Comparison of ENCODE assay signal across 8 mouse cellular contexts in genomic region chr12:108327889-108328491, GRCm38 (mm10). TPM values are rescaled to one million over a fixed set of nuclear protein-coding genes. Genes with fewer than 3 reads are reported as not detected.
A peak's percentile ranks its signal among the peaks of the same experiment; 100 is the strongest.
DNase-seq lines count a peak whose midpoint lies in the region; ATAC-seq and TF ChIP-seq lines count a peak whose summit lies in the region.

No protein-coding gene starts in this region.

- H3K4me3 ChIP-seq in kidney, adult 2 months (ENCODE audit: insufficient read depth, low read depth, low read length), result no peak overlapping the region
- H3K4me3 ChIP-seq in cortical plate, adult 2 months (ENCODE audit: insufficient read depth, low read length), result peak overlapping the region; percentile 42
- H3K4me3 ChIP-seq in midbrain, embryonic 13.5 days (replicated peaks), result peak overlapping the region; percentile 45

- 2% methylated on average over 66 of the region's 66 CpGs for WGBS in kidney, adult 2 months
- 4% methylated on average over 64 of the region's 66 CpGs for WGBS in midbrain, embryonic 13.5 days

- ATAC-seq in granulocyte monocyte progenitor cell, adult 5-6 weeks (replicated peaks; ENCODE audit: poor library complexity, severe bottlenecking), result peak; percentile 36
- peak; percentile 48 for ATAC-seq in midbrain, embryonic 13.5 days

- H3K9me3 ChIP-seq in midbrain, embryonic 13.5 days, result no peaks in the 10 kb centered on the region

- peak overlapping the region; percentile 62 for H3K4me2 ChIP-seq in midbrain, embryonic 13.5 days (replicated peaks)

- H3K27ac ChIP-seq in kidney, adult 2 months (ENCODE audit: insufficient read depth, low read depth, low read length), result no peak overlapping the region
- peak overlapping the region; percentile 22; the same call in 1 of the 2 replicates for H3K27ac ChIP-seq in cortical plate, adult 2 months (ENCODE audit: insufficient read depth, low read length)
- H3K27ac ChIP-seq in midbrain, embryonic 13.5 days, result no peak overlapping the region

- peak overlapping the region; percentile 65 for H3K9ac ChIP-seq in midbrain, embryonic 13.5 days (replicated peaks)

- no peak for TF ChIP-seq CTCF in kidney, adult 2 months (conservative IDR thresholded peaks at IDR 0.05; ENCODE audit: insufficient read depth, insufficient read length, low read depth, low read length)
- TF ChIP-seq CTCF in cortical plate, adult 2 months (IDR thresholded peaks at IDR 0.05; ENCODE audit: extremely low read depth, insufficient read depth, low read length), result no peak

- TF ChIP-seq POLR2A in kidney, adult 2 months (IDR thresholded peaks at IDR 0.05; ENCODE audit: low read depth, low read length), result no peak
- peak; percentile 69; the same call in 1 of the 2 replicates for TF ChIP-seq POLR2A in cortical plate, adult 2 months (IDR thresholded peaks at IDR 0.05; ENCODE audit: extremely low read depth, insufficient read depth, low read length)

- H3K27me3 ChIP-seq in kidney, adult 2 months (replicated peaks; ENCODE audit: control insufficient read depth, insufficient read depth, low read length), result no peaks in the 10 kb centered on the region
- H3K27me3 ChIP-seq in midbrain, embryonic 13.5 days, result peaks cover 42% of the 10 kb centered on the region

- peak; percentile 42 for DNase-seq in kidney, postnatal 14 days
- no peak for DNase-seq in kidney, adult 2 months
- DNase-seq in left cerebral cortex, adult 11 months (ENCODE audit: low spot score), result peak; percentile 81
- no peak for DNase-seq in urinary bladder, postnatal 14 days (ENCODE audit: low spot score)
- DNase-seq in spleen, adult 12 weeks (ENCODE audit: low spot score), result no peak

- no peaks in the 10 kb centered on the region for H3K4me1 ChIP-seq in kidney, adult 2 months (ENCODE audit: control insufficient read depth, insufficient read depth, low read length)
- no peaks in the 10 kb centered on the region for H3K4me1 ChIP-seq in cortical plate, adult 2 months (ENCODE audit: control insufficient read depth, insufficient read depth, low read length)
- H3K4me1 ChIP-seq in midbrain, embryonic 13.5 days (replicated peaks), result peaks cover 23% of the 10 kb centered on the region

- H3K36me3 ChIP-seq in kidney, adult 2 months (ENCODE audit: control insufficient read depth, insufficient read depth, low read length), result no peaks in the 10 kb centered on the region
- H3K36me3 ChIP-seq in midbrain, embryonic 13.5 days, result no peaks in the 10 kb centered on the region

RNA-seq across cellular contexts. Expression of gene Cyp46a1, which starts 6.2 kb away (rescaled TPM):
- polyA plus RNA-seq in kidney, adult 2 months (2012; rRNA removed), result 4.1 and 5.1 TPM in 2 replicates
- 463 and 465 TPM in 2 replicates for polyA plus RNA-seq in cortical plate, adult 2 months (2012; rRNA removed)
- not detected in 2 replicates for total RNA-seq in granulocyte monocyte progenitor cell, adult 5-6 weeks (2014; fragmentation: Nextera tagmentation)
- not detected in 2 replicates for total RNA-seq in granulocyte monocyte progenitor cell, adult 5-6 weeks (2017)
- polyA plus RNA-seq in midbrain, embryonic 13.5 days (2015; fragmentation: Nextera tagmentation; extraction: Ambion mirVana), result 16.7 and 17.7 TPM in 2 replicates

RNA-seq across cellular contexts. Expression of gene Hhipl1, which starts 21.9 kb away (rescaled TPM):
- polyA plus RNA-seq in kidney, adult 2 months (2012; rRNA removed), result 0.31 and 0.42 TPM in 2 replicates
- polyA plus RNA-seq in cortical plate, adult 2 months (2012; rRNA removed), result 9.8 and 10.6 TPM in 2 replicates
- not detected in 2 replicates for total RNA-seq in granulocyte monocyte progenitor cell, adult 5-6 weeks (2014; fragmentation: Nextera tagmentation)
- total RNA-seq in granulocyte monocyte progenitor cell, adult 5-6 weeks (2017), result not detected in 2 replicates
- polyA plus RNA-seq in midbrain, embryonic 13.5 days (2015; fragmentation: Nextera tagmentation; extraction: Ambion mirVana), result 2.0 and 2.9 TPM in 2 replicates

RNA-seq across cellular contexts. Expression of gene Eml1, which starts 42.8 kb away (rescaled TPM):
- polyA plus RNA-seq in kidney, adult 2 months (2012; rRNA removed), result 14.2 TPM in 2 replicates
- polyA plus RNA-seq in cortical plate, adult 2 months (2012; rRNA removed), result 76.5 and 76.6 TPM in 2 replicates
- not detected in 2 replicates for total RNA-seq in granulocyte monocyte progenitor cell, adult 5-6 weeks (2014; fragmentation: Nextera tagmentation)
- total RNA-seq in granulocyte monocyte progenitor cell, adult 5-6 weeks (2017), result not detected in 2 replicates
- polyA plus RNA-seq in midbrain, embryonic 13.5 days (2015; fragmentation: Nextera tagmentation; extraction: Ambion mirVana), result 65.7 and 66.7 TPM in 2 replicates

RNA-seq across cellular contexts. Expression of gene Ccdc85c, which starts 52.8 kb away (rescaled TPM):
- polyA plus RNA-seq in kidney, adult 2 months (2012; rRNA removed), result 15.7 and 19.4 TPM in 2 replicates
- 40.8 and 42.1 TPM in 2 replicates for polyA plus RNA-seq in cortical plate, adult 2 months (2012; rRNA removed)
- total RNA-seq in granulocyte monocyte progenitor cell, adult 5-6 weeks (2014; fragmentation: Nextera tagmentation), result 0.95 and 1.7 TPM in 2 replicates
- 0.90 and 2.4 TPM in 2 replicates for total RNA-seq in granulocyte monocyte progenitor cell, adult 5-6 weeks (2017)
- 19.5 and 21.5 TPM in 2 replicates for polyA plus RNA-seq in midbrain, embryonic 13.5 days (2015; fragmentation: Nextera tagmentation; extraction: Ambion mirVana)

Comparison
In these comparisons a context has a peak if more than half of its experiments do, and no peak if none do; other contexts are left out.
1. DNase-seq: peak in kidney, postnatal 14 days (single experiment) and left cerebral cortex, adult 11 months (single experiment); none in kidney, adult 2 months (single experiment), urinary bladder, postnatal 14 days (single experiment) and spleen, adult 12 weeks (single experiment).
2. RNA of gene Cyp46a1, which starts 6.2 kb away (polyA plus RNA-seq): 463 to 465 TPM in cortical plate, adult 2 months; 16.7 to 17.7 TPM in midbrain, embryonic 13.5 days and 4.1 to 5.1 TPM in kidney, adult 2 months; every median in the first group is over 10 times any median in the second.